Mouse (Mus musculus) kidney, adult 18-20 months (tissue): Measurements from ENCODE around the gene Gm14419.
"Not testable (repeated sequence)": the region's sequence is repeated elsewhere in the genome, so short reads cannot be mapped to it uniquely, and the experiment has no call there.

Experiments used
- DNase-seq: peaks from one replicate; pipeline ENCODE4 v3.0.0; 2021

Gm14419 gene

DNA sequence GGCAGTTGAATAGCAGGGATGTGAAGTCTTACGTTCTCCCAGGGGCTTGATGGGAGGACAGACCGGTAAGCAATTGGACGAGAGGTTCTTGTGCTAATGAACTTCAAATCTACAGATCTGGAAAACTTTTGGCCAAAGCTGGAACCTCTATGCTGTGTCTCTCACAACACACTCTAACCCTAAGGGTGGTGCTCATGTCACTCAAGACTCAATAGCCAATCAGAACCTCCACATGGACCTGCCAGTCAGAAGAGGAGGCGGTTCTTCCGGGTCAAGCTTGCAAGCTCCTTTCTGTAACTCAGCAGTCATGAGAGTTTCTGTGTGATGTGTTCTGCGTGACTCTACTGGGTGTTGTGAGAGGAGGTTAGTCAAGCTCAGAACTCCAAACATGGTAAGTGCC lies at the start of gene Gm14419:
Gm14419 (plus strand) TSS at position 301 of the 400 bp plus-strand sequence.
- DNase-seq = not testable (repeated sequence)
